Mouse (Mus musculus): ENCODE results near the gene Ms4a6d.
"Not testable (repeated sequence)": the region's sequence is repeated elsewhere in the genome, so short reads cannot be mapped to it uniquely, and the experiment has no call there.

Ms4a6d gene

GRCm38 (mm10) chr19:11604603-11605002, at the start of gene Ms4a6d:
TSS of gene Ms4a6d (minus strand) at chr19:11604849.
- no peak for DNase-seq (ENCODE audit: low spot score)

GRCm38 (mm10) chr19:11649564-11649963, 44.9 kb upstream of the Ms4a6d start:
- DNase-seq (ENCODE audit: low spot score) = no peak

- no peak for DNase-seq (ENCODE audit: low spot score)
Measured at GRCm38 (mm10) chr19:11646166-11646565, 41.5 kb upstream of the Ms4a6d start.

- DNase-seq (ENCODE audit: low spot score) = no peak
Measured at GRCm38 (mm10) chr19:11640732-11641131, 36.1 kb upstream of the Ms4a6d start, which contains the start of gene Ms4a3. TSS of gene Ms4a3 (minus strand) at chr19:11640851.

GRCm38 (mm10) chr19:11639038-11639437, 34.4 kb upstream of the Ms4a6d start:
- DNase-seq (ENCODE audit: low spot score) = no peak

- no peak for DNase-seq (ENCODE audit: low spot score)
Measured at GRCm38 (mm10) chr19:11635572-11635971, 30.9 kb upstream of the Ms4a6d start.

- DNase-seq (ENCODE audit: low spot score) = no peak
Measured at GRCm38 (mm10) chr19:11634330-11634729, 29.7 kb upstream of the Ms4a6d start.

- no peak for DNase-seq (ENCODE audit: low spot score)
Measured at GRCm38 (mm10) chr19:11633732-11634131, 29.1 kb upstream of the Ms4a6d start.

GRCm38 (mm10) chr19:11625231-11625630, 20.6 kb upstream of the Ms4a6d start:
- DNase-seq (ENCODE audit: low spot score) = no peak

- no peak for DNase-seq (ENCODE audit: low spot score)
Measured at GRCm38 (mm10) chr19:11624800-11625199, 20.2 kb upstream of the Ms4a6d start.

- no peak for DNase-seq (ENCODE audit: low spot score)
Measured at GRCm38 (mm10) chr19:11623551-11623950, 18.9 kb upstream of the Ms4a6d start, which contains the start of gene Ms4a2. TSS of gene Ms4a2 (minus strand) at chr19:11623719.

GRCm38 (mm10) chr19:11617983-11618382, 13.3 kb upstream of the Ms4a6d start:
- DNase-seq (ENCODE audit: low spot score) = no peak

- no peak for DNase-seq (ENCODE audit: low spot score)
Measured at GRCm38 (mm10) chr19:11614805-11615204, 10.2 kb upstream of the Ms4a6d start.

- no peak for DNase-seq (ENCODE audit: low spot score)
Measured at GRCm38 (mm10) chr19:11613776-11614443, 9.3 kb upstream of the Ms4a6d start.

- DNase-seq (ENCODE audit: low spot score) = no peak
Measured at GRCm38 (mm10) chr19:11613084-11613483, 8.4 kb upstream of the Ms4a6d start.

GRCm38 (mm10) chr19:11612293-11612692, 7.6 kb upstream of the Ms4a6d start:
- DNase-seq (ENCODE audit: low spot score) = no peak

GRCm38 (mm10) chr19:11611541-11611945, 6.9 kb upstream of the Ms4a6d start:
- DNase-seq (ENCODE audit: low spot score) = no peak

GRCm38 (mm10) chr19:11608172-11608571, 3.5 kb upstream of the Ms4a6d start:
- DNase-seq (ENCODE audit: low spot score) = peak; percentile 32

GRCm38 (mm10) chr19:11602026-11602425, 2.6 kb downstream of the Ms4a6d start:
- peak; percentile 5 for DNase-seq (ENCODE audit: low spot score)

GRCm38 (mm10) chr19:11601349-11601748, 3.3 kb downstream of the Ms4a6d start:
- DNase-seq (ENCODE audit: low spot score) = no peak

- no peak for DNase-seq (ENCODE audit: low spot score)
Measured at GRCm38 (mm10) chr19:11589891-11590449, 14.7 kb downstream of the Ms4a6d start.

GRCm38 (mm10) chr19:11589205-11589604, 15.4 kb downstream of the Ms4a6d start:
- no peak for DNase-seq (ENCODE audit: low spot score)

- no peak for DNase-seq (ENCODE audit: low spot score)
Measured at GRCm38 (mm10) chr19:11574965-11575364, 29.7 kb downstream of the Ms4a6d start.

GRCm38 (mm10) chr19:11559560-11559959, 45.1 kb downstream of the Ms4a6d start:
- DNase-seq (ENCODE audit: low spot score) = not testable (repeated sequence)
